Mouse (Mus musculus) adipocyte (in vitro differentiated cells): Measurements from ENCODE around the gene Rtf1.
"Not testable (repeated sequence)": the region's sequence is repeated elsewhere in the genome, so short reads cannot be mapped to it uniquely, and the experiment has no call there.

ENCODE experiments used
- DNase-seq: peaks from one replicate; pipeline ENCODE4 v3.0.0-alpha.2; 2016; ENCODE audit warnings: low spot score

Rtf1 gene

GRCm38 (mm10) chr2:119674525-119675214 lies at the start of gene Rtf1:
Rtf1 (plus strand) TSS chr2:119675068.
- DNase-seq: peak; percentile 89

- no peak for DNase-seq
Observed at GRCm38 (mm10) chr2:119636781-119637180, 38.1 kb upstream of the Rtf1 start.

- no peak for DNase-seq
Observed at GRCm38 (mm10) chr2:119641214-119641912, 33.5 kb upstream of the Rtf1 start.

- no peak for DNase-seq
Observed at GRCm38 (mm10) chr2:119644254-119644653, 30.6 kb upstream of the Rtf1 start.

GRCm38 (mm10) chr2:119662220-119663182 lies 12.4 kb upstream of the Rtf1 start, which contains the start of gene Ndufaf1:
Ndufaf1 (minus strand) TSS chr2:119662827.
- DNase-seq: peak; percentile 89

- DNase-seq: not testable (repeated sequence)
Observed at GRCm38 (mm10) chr2:119665744-119666143, 9.1 kb upstream of the Rtf1 start.

- DNase-seq: no peak
Observed at GRCm38 (mm10) chr2:119669010-119669409, 5.9 kb upstream of the Rtf1 start.

GRCm38 (mm10) chr2:119675215-119675784 lies 432 bp downstream of the Rtf1 start:
- DNase-seq: no peak

- no peak for DNase-seq
Observed at GRCm38 (mm10) chr2:119675831-119676230, 963 bp downstream of the Rtf1 start.

- no peak for DNase-seq
Observed at GRCm38 (mm10) chr2:119683706-119684105, 8.8 kb downstream of the Rtf1 start.

- peak; percentile 46 for DNase-seq
Observed at GRCm38 (mm10) chr2:119692003-119692701, 17.3 kb downstream of the Rtf1 start.

GRCm38 (mm10) chr2:119694826-119695225 lies 20.0 kb downstream of the Rtf1 start:
- no peak for DNase-seq

GRCm38 (mm10) chr2:119696111-119696510 lies 21.2 kb downstream of the Rtf1 start:
- no peak for DNase-seq

GRCm38 (mm10) chr2:119698472-119698871 lies 23.6 kb downstream of the Rtf1 start:
- DNase-seq: no peak

- DNase-seq: no peak
Observed at GRCm38 (mm10) chr2:119699962-119700361, 25.1 kb downstream of the Rtf1 start.

- DNase-seq: no peak
Observed at GRCm38 (mm10) chr2:119703171-119703570, 28.3 kb downstream of the Rtf1 start.

- DNase-seq: no peak
Observed at GRCm38 (mm10) chr2:119707676-119708075, 32.8 kb downstream of the Rtf1 start.

GRCm38 (mm10) chr2:119710011-119710410 lies 35.1 kb downstream of the Rtf1 start:
- DNase-seq: no peak

- DNase-seq: not testable (repeated sequence)
Observed at GRCm38 (mm10) chr2:119715868-119716267, 41.0 kb downstream of the Rtf1 start.

GRCm38 (mm10) chr2:119721070-119721469 lies 46.2 kb downstream of the Rtf1 start:
- DNase-seq: no peak

GRCm38 (mm10) chr2:119727762-119728416 lies 53.0 kb downstream of the Rtf1 start:
- DNase-seq: no peak
